Mouse (Mus musculus): ENCODE measurements around the gene Cnga1. TPM values are rescaled to one million over a fixed set of nuclear protein-coding genes. Genes with fewer than 3 reads are reported as not detected.

Gene Cnga1
- not detected in 2 replicates for polyA plus RNA-seq (2014; fragmentation: Nextera tagmentation; extraction: Ambion mirVana)

GRCm38 (mm10) chr5:72644175-72644574, at the start of gene Cnga1:
Gene Cnga1 (minus strand): TSS chr5:72644275.
- ATAC-seq (ENCODE audit: low FRiP score) = no peak
- DNase-seq (ENCODE audit: low spot score) = no peak

GRCm38 (mm10) chr5:72690516-72690915, 46.4 kb upstream of the Cnga1 start:
- no peaks in the 10 kb centered on the region for H3K27me3 ChIP-seq (ENCODE audit: control insufficient read depth, insufficient read depth, low read length)
- H3K9me3 ChIP-seq (ENCODE audit: control insufficient read depth, low read length) = no peaks in the 10 kb centered on the region
- H3K4me2 ChIP-seq (replicated peaks) = no peak overlapping the region
- H3K9ac ChIP-seq = no peak overlapping the region
- DNase-seq (ENCODE audit: low spot score) (no peak), ATAC-seq (ENCODE audit: low FRiP score) (no peak)
- WGBS = 80% methylated on average over 5 of the region's 5 CpGs
- no peaks in the 10 kb centered on the region for H3K4me1 ChIP-seq (replicated peaks; ENCODE audit: control insufficient read depth, insufficient read depth, low read length)
- no peak overlapping the region for H3K4me3 ChIP-seq (replicated peaks; ENCODE audit: low read length)
- no peaks in the 10 kb centered on the region for H3K36me3 ChIP-seq (replicated peaks; ENCODE audit: control insufficient read depth, insufficient read depth)
- H3K27ac ChIP-seq = no peak overlapping the region

More at GRCm38 (mm10) chr5:72644175-72644574, at the start of gene Cnga1:
- H3K9ac ChIP-seq = no peak within 1 kb of the TSS
- H3K27ac ChIP-seq = no peak within 1 kb of the TSS
- no peaks in the 10 kb centered on the region for H3K9me3 ChIP-seq (ENCODE audit: control insufficient read depth, low read length)
- no peak within 1 kb of the TSS for H3K4me3 ChIP-seq (replicated peaks; ENCODE audit: low read length)
- no peak within 1 kb of the TSS for H3K4me2 ChIP-seq (replicated peaks)
- H3K27me3 ChIP-seq (ENCODE audit: control insufficient read depth, insufficient read depth, low read length) = peaks cover 16% of the 10 kb centered on the region
- WGBS = 88% methylated on average over 1 of the region's 1 CpGs
- no peaks in the 10 kb centered on the region for H3K36me3 ChIP-seq (replicated peaks; ENCODE audit: control insufficient read depth, insufficient read depth)
- H3K4me1 ChIP-seq (replicated peaks; ENCODE audit: control insufficient read depth, insufficient read depth, low read length) = no peaks in the 10 kb centered on the region

- no peak overlapping the region for H3K27ac ChIP-seq
- no peak overlapping the region for H3K9ac ChIP-seq
- H3K4me3 ChIP-seq (replicated peaks; ENCODE audit: low read length) = no peak overlapping the region
- no peaks in the 10 kb centered on the region for H3K4me1 ChIP-seq (replicated peaks; ENCODE audit: control insufficient read depth, insufficient read depth, low read length)
- no peaks in the 10 kb centered on the region for H3K9me3 ChIP-seq (ENCODE audit: control insufficient read depth, low read length)
- DNase-seq (ENCODE audit: low spot score) (no peak), ATAC-seq (ENCODE audit: low FRiP score) (no peak)
- 94% methylated on average over 7 of the region's 7 CpGs for WGBS
- H3K27me3 ChIP-seq (ENCODE audit: control insufficient read depth, insufficient read depth, low read length) = no peaks in the 10 kb centered on the region
- H3K36me3 ChIP-seq (replicated peaks; ENCODE audit: control insufficient read depth, insufficient read depth) = no peaks in the 10 kb centered on the region
- H3K4me2 ChIP-seq (replicated peaks) = no peak overlapping the region
Measured at GRCm38 (mm10) chr5:72689556-72689955, 45.5 kb upstream of the Cnga1 start.

DNA sequence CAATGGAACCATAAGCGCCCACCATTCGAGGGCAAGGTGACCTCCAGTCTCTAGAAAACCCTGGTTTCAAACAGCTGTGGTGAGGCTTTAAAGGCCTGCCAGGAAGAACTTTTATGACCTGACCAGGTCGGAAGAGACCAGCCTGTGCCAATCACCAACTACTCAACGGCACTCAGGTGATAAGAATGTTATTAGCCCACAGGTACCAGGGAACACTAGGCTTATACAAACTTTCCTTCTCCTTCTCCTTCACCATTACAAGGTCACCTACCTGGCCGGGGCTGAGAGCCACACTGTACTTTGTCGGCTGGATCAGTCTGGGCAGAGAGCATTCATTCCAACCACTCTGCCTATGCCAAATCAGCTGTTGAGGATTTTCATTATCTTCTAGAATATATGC, 37.4 kb upstream of the Cnga1 start:
- H3K4me3 ChIP-seq (replicated peaks; ENCODE audit: low read length) = no peak overlapping the region
- H3K9me3 ChIP-seq (ENCODE audit: control insufficient read depth, low read length) = no peaks in the 10 kb centered on the region
- no peaks in the 10 kb centered on the region for H3K36me3 ChIP-seq (replicated peaks; ENCODE audit: control insufficient read depth, insufficient read depth)
- no peak overlapping the region for H3K4me2 ChIP-seq (replicated peaks)
- no peaks in the 10 kb centered on the region for H3K27me3 ChIP-seq (ENCODE audit: control insufficient read depth, insufficient read depth, low read length)
- no peak for ATAC-seq (ENCODE audit: low FRiP score)
- H3K27ac ChIP-seq = no peak overlapping the region
- H3K9ac ChIP-seq = no peak overlapping the region
- H3K4me1 ChIP-seq (replicated peaks; ENCODE audit: control insufficient read depth, insufficient read depth, low read length) = no peaks in the 10 kb centered on the region
- DNase-seq (ENCODE audit: low spot score) = no peak
- WGBS = 91% methylated on average over 6 of the region's 6 CpGs

DNA sequence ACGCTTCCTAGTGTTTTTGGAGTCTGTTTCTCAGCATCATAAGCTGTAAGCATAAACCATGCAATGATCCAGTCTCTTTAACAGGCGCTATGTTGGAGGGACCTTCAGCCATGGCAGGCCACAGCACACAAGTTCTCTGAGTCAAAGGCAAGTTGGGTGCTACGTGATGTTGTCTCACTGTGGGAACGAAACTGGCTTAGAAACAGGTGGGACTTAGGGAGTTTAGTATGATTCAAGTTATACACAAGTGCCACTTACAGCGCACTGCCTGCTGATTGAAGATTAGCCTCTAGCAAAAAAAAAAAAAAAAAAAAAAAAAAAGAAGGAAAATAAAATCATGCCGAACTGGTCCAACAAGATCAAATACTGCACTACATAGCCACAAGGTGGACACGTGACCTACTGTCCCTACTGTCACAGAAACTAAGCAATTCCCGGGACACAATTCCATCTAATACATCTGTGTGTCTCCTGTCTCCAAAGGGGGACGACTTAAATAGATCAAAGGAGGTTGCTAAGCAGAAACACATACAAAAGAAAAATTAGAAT, 31.0 kb upstream of the Cnga1 start:
- Histone ChIP-seq H3K9ac (no peak overlapping the region), H3K4me3 (replicated peaks; ENCODE audit: low read length) (no peak overlapping the region), H3K27ac (no peak overlapping the region), H3K36me3 (replicated peaks; ENCODE audit: control insufficient read depth, insufficient read depth) (no peaks in the 10 kb centered on the region), H3K27me3 (ENCODE audit: control insufficient read depth, insufficient read depth, low read length) (no peaks in the 10 kb centered on the region), H3K4me2 (replicated peaks) (no peak overlapping the region), H3K9me3 (ENCODE audit: control insufficient read depth, low read length) (no peaks in the 10 kb centered on the region), H3K4me1 (replicated peaks; ENCODE audit: control insufficient read depth, insufficient read depth, low read length) (no peaks in the 10 kb centered on the region)
- no peak for ATAC-seq (ENCODE audit: low FRiP score)
- DNase-seq (ENCODE audit: low spot score) = no peak
- WGBS = 89% methylated on average over 9 of the region's 9 CpGs

DNA sequence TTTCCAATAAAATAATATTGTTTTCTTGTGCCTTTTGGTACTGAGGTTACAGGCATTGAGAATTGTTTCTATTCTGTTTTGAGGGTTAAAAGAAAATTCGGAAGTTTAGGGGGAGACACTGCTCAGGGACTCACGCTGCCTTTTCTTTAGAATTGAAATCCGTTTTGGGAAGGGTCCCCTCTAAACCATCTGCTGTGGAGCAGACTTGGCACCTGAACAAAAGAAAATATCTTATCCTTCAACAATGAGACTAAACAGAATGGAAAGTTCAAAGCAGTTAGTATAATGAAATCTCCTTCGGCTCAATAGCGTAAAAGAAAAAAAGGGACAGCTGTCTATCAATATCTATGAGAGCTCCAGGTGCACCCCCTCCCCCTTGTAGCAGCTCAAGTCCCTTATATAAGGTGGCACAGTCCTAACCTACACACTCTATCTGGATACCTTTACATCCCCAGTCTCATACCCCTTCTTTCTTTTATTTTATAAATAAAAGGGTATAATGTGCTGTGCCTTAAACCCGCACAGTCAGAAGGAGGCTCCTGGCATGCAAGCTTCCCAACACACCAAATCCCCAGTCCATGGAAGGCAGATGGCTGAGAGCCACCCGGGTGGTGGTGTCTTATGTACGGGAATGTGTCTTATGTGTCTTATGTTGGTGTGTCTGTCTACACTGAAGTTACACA, 27.1 kb upstream of the Cnga1 start:
- no peaks in the 10 kb centered on the region for H3K27me3 ChIP-seq (ENCODE audit: control insufficient read depth, insufficient read depth, low read length)
- no peak overlapping the region for H3K4me3 ChIP-seq (replicated peaks; ENCODE audit: low read length)
- H3K9ac ChIP-seq = no peak overlapping the region
- DNase-seq (ENCODE audit: low spot score) = no peak
- H3K27ac ChIP-seq = no peak overlapping the region
- no peaks in the 10 kb centered on the region for H3K9me3 ChIP-seq (ENCODE audit: control insufficient read depth, low read length)
- peak; percentile 31; the same call in 1 of the 2 replicates for ATAC-seq (ENCODE audit: low FRiP score)
- H3K4me1 ChIP-seq (replicated peaks; ENCODE audit: control insufficient read depth, insufficient read depth, low read length) = no peaks in the 10 kb centered on the region
- 40% methylated on average over 8 of the region's 8 CpGs for WGBS
- H3K36me3 ChIP-seq (replicated peaks; ENCODE audit: control insufficient read depth, insufficient read depth) = no peaks in the 10 kb centered on the region
- no peak overlapping the region for H3K4me2 ChIP-seq (replicated peaks)

GRCm38 (mm10) chr5:72668351-72668750, 24.3 kb upstream of the Cnga1 start:
- H3K9me3 ChIP-seq (ENCODE audit: control insufficient read depth, low read length) = no peaks in the 10 kb centered on the region
- DNase-seq (ENCODE audit: low spot score) = no peak
- no peaks in the 10 kb centered on the region for H3K27me3 ChIP-seq (ENCODE audit: control insufficient read depth, insufficient read depth, low read length)
- no peak overlapping the region for H3K4me3 ChIP-seq (replicated peaks; ENCODE audit: low read length)
- H3K9ac ChIP-seq = no peak overlapping the region
- H3K4me2 ChIP-seq (replicated peaks) = no peak overlapping the region
- 91% methylated on average over 9 of the region's 9 CpGs for WGBS
- H3K4me1 ChIP-seq (replicated peaks; ENCODE audit: control insufficient read depth, insufficient read depth, low read length) = no peaks in the 10 kb centered on the region
- no peak for ATAC-seq (ENCODE audit: low FRiP score)
- H3K27ac ChIP-seq = no peak overlapping the region
- H3K36me3 ChIP-seq (replicated peaks; ENCODE audit: control insufficient read depth, insufficient read depth) = no peaks in the 10 kb centered on the region

DNA sequence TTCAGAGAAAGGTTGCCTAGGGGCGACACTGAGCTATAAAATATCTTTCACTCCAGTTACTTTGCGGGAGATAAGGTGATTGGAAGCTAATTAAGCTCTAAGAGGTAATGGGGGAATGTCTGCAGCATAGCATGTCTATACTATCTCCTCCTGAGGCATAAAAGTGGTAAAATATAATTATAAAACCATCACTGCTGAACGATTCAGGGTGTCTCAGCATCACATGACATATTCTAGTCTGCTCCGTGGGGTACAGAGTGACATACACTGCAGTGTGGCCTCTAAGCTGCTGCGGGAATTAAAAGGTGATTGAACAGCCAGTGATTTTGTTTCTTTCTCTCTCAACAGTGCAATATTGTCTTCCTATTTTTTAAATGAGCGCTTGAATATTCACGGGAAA, 22.4 kb upstream of the Cnga1 start:
- Histone ChIP-seq H3K27ac (no peak overlapping the region), H3K9ac (no peak overlapping the region), H3K9me3 (ENCODE audit: control insufficient read depth, low read length) (no peaks in the 10 kb centered on the region), H3K36me3 (replicated peaks; ENCODE audit: control insufficient read depth, insufficient read depth) (no peaks in the 10 kb centered on the region), H3K4me2 (replicated peaks) (no peak overlapping the region), H3K27me3 (ENCODE audit: control insufficient read depth, insufficient read depth, low read length) (no peaks in the 10 kb centered on the region), H3K4me3 (replicated peaks; ENCODE audit: low read length) (no peak overlapping the region), H3K4me1 (replicated peaks; ENCODE audit: control insufficient read depth, insufficient read depth, low read length) (no peaks in the 10 kb centered on the region)
- 64% methylated on average over 7 of the region's 7 CpGs for WGBS
- ATAC-seq (ENCODE audit: low FRiP score) = peak; percentile 87; the same call in 1 of the 2 replicates
- DNase-seq (ENCODE audit: low spot score) = no peak

GRCm38 (mm10) chr5:72665281-72665680, 21.2 kb upstream of the Cnga1 start:
- ATAC-seq (ENCODE audit: low FRiP score) (no peak), DNase-seq (ENCODE audit: low spot score) (peak; percentile 42)
- Histone ChIP-seq H3K27ac (no peak overlapping the region), H3K27me3 (ENCODE audit: control insufficient read depth, insufficient read depth, low read length) (no peaks in the 10 kb centered on the region), H3K9me3 (ENCODE audit: control insufficient read depth, low read length) (no peaks in the 10 kb centered on the region), H3K36me3 (replicated peaks; ENCODE audit: control insufficient read depth, insufficient read depth) (no peaks in the 10 kb centered on the region), H3K4me1 (replicated peaks; ENCODE audit: control insufficient read depth, insufficient read depth, low read length) (no peaks in the 10 kb centered on the region), H3K4me2 (replicated peaks) (no peak overlapping the region), H3K9ac (no peak overlapping the region), H3K4me3 (replicated peaks; ENCODE audit: low read length) (no peak overlapping the region)
- WGBS = 27% methylated on average over 5 of the region's 5 CpGs

Data from hindbrain, embryonic 14.5 days (tissue).